Mouse (Mus musculus) forebrain, postnatal 0 days (tissue): ENCODE results near the gene Atg4b. TPM values are rescaled to one million over a fixed set of nuclear protein-coding genes. Genes with fewer than 3 reads are reported as not detected.
A peak's percentile ranks its signal among the peaks of the same experiment; 100 is the strongest.

Experiments
- ATAC-seq: fragments of 200-750 bp; cut with Nextera tagmentation; 2 replicates; pipeline ENCODE4 v1.8.0; 2017; ENCODE audit warnings: mild to moderate bottlenecking, moderate library complexity
- DNase-seq: peaks from one replicate; pipeline ENCODE4 v3.0.0-alpha.2; 2015
- H3K27ac ChIP-seq: fragments of 300-500 bp; sonication (generic); 2 replicates; pipeline ENCODE4 v1.5.1; 2014; ENCODE audit warnings: low read depth, mild to moderate bottlenecking, antibody characterized with exemption, low read length, moderate library complexity, mixed read lengths
- H3K27me3 ChIP-seq: fragments of 300-500 bp; sonication (generic); 2 replicates; pipeline ENCODE4 v1.6.1; 2014; ENCODE audit warnings: mild to moderate bottlenecking, low read length, mixed read lengths; ENCODE audit not compliant: insufficient read depth
- H3K36me3 ChIP-seq: fragments of 300-500 bp; sonication (generic); 2 replicates; pipeline ENCODE4 v1.6.1; 2014; ENCODE audit warnings: mild to moderate bottlenecking, moderate library complexity; ENCODE audit not compliant: insufficient read depth
- H3K4me1 ChIP-seq: fragments of 300-500 bp; sonication (generic); 2 replicates; pipeline ENCODE4 v1.6.1; 2014; ENCODE audit warnings: antibody characterized with exemption; ENCODE audit not compliant: insufficient read depth
- H3K4me2 ChIP-seq: fragments of 300-500 bp; sonication (generic); 2 replicates; pipeline ENCODE4 v1.6.1; 2014; ENCODE audit warnings: low read depth, mild to moderate bottlenecking, moderate library complexity
- H3K4me3 ChIP-seq: fragments of 300-500 bp; sonication (generic); 2 replicates; pipeline ENCODE4 v1.5.1; 2014; ENCODE audit warnings: low read depth, low read length, mixed read lengths
- H3K9ac ChIP-seq: fragments of 300-500 bp; sonication (generic); 2 replicates; pipeline ENCODE4 v1.6.1; 2014; ENCODE audit warnings: mild to moderate bottlenecking
- H3K9me3 ChIP-seq: fragments of 300-500 bp; sonication (generic); 2 replicates; pipeline ENCODE4 v1.6.1; 2016; ENCODE audit warnings: low read length
- CTCF ChIP-seq: sonication (generic); IDR thresholded peaks from 2 replicates; pipeline ENCODE4 v1.5.1; 2016; ENCODE audit warnings: antibody characterized with exemption, control low read depth, low read depth
- WGBS: fragments of 180-500 bp; shearing (Covaris S2); extraction: QIAGEN DNeasy Blood & Tissue Kit; methylation state at CpG from one replicate; pipeline ENCODE4 v1.1.7; 2014; 5-methylcytosine and 5-hydroxymethylcytosine counted together
- polyA plus RNA-seq: library from polyadenylated mRNA; unstranded; fragments of >200 nt; fragmentation: Nextera tagmentation; extraction: Ambion mirVana; gene quantifications from 2 replicates; pipeline ENCODE4 v1.2.1, GENCODE M21; 2015
- total RNA-seq: library from RNA; depleted of rRNA; stranded (reverse); fragments of >200 nt; gene quantifications from 2 replicates; pipeline ENCODE4 v1.2.3, GENCODE M21; 2014

Gene Atg4b
- total and polyA plus RNA-seq, 2 experiments from 2014 or later = 46.0 to 72.6 TPM

- no peak overlapping the region for H3K9ac ChIP-seq
- no peak for ATAC-seq
- no peak overlapping the region for H3K27ac ChIP-seq
- DNase-seq = no peak
- H3K36me3 ChIP-seq = peaks cover 21% of the 10 kb centered on the region; the same call in 1 of the 2 replicates
- TF ChIP-seq CTCF = no peak
- WGBS = 95% methylated on average over 6 of the region's 6 CpGs
- no peaks in the 10 kb centered on the region for H3K9me3 ChIP-seq
- H3K4me3 ChIP-seq = no peak overlapping the region
- H3K4me1 ChIP-seq = no peaks in the 10 kb centered on the region
- no peak overlapping the region for H3K4me2 ChIP-seq
- H3K27me3 ChIP-seq = no peaks in the 10 kb centered on the region
Measured at GRCm38 (mm10) chr1:93767600-93767999, 16.3 kb downstream of the Atg4b start.

- Histone ChIP-seq H3K9me3 (no peaks in the 10 kb centered on the region), H3K27me3 (no peaks in the 10 kb centered on the region), H3K9ac (no peak overlapping the region), H3K4me1 (no peaks in the 10 kb centered on the region), H3K4me2 (no peak overlapping the region), H3K27ac (no peak overlapping the region), H3K4me3 (no peak overlapping the region), H3K36me3 (peaks cover 21% of the 10 kb centered on the region; the same call in 1 of the 2 replicates)
- DNase-seq (no peak), ATAC-seq (no peak)
- WGBS = 96% methylated on average over 3 of the region's 3 CpGs
- TF ChIP-seq CTCF = no peak
Measured at GRCm38 (mm10) chr1:93769901-93770300, 18.6 kb downstream of the Atg4b start.

- peaks cover 53% of the 10 kb centered on the region for H3K36me3 ChIP-seq
- WGBS = 87% methylated on average over 5 of the region's 5 CpGs
- H3K4me1 ChIP-seq = no peaks in the 10 kb centered on the region
- TF ChIP-seq CTCF = no peak
- no peaks in the 10 kb centered on the region for H3K27me3 ChIP-seq
- DNase-seq (no peak), ATAC-seq (no peak)
- no peaks in the 10 kb centered on the region for H3K9me3 ChIP-seq
- H3K4me2 ChIP-seq = no peak overlapping the region
- H3K9ac ChIP-seq = no peak overlapping the region
- H3K27ac ChIP-seq = no peak overlapping the region
- no peak overlapping the region for H3K4me3 ChIP-seq
Measured at GRCm38 (mm10) chr1:93776686-93777085, 25.4 kb downstream of the Atg4b start.

GRCm38 (mm10) chr1:93786912-93787311, 35.6 kb downstream of the Atg4b start:
- no peak for DNase-seq
- ATAC-seq = no peak

GRCm38 (mm10) chr1:93794526-93794925, 43.2 kb downstream of the Atg4b start:
- Histone ChIP-seq H3K9me3 (no peaks in the 10 kb centered on the region), H3K27me3 (no peaks in the 10 kb centered on the region), H3K36me3 (peaks cover 70% of the 10 kb centered on the region), H3K9ac (no peak overlapping the region), H3K4me2 (no peak overlapping the region), H3K4me3 (no peak overlapping the region), H3K27ac (no peak overlapping the region), H3K4me1 (no peaks in the 10 kb centered on the region)
- TF ChIP-seq CTCF = no peak
- ATAC-seq (no peak), DNase-seq (no peak)
- WGBS = 96% methylated on average over 8 of the region's 8 CpGs

More at GRCm38 (mm10) chr1:93786912-93787311, 35.6 kb downstream of the Atg4b start:
- no peak overlapping the region for H3K27ac ChIP-seq
- H3K4me1 ChIP-seq = no peaks in the 10 kb centered on the region
- H3K4me3 ChIP-seq = no peak overlapping the region
- TF ChIP-seq CTCF = no peak
- no peak overlapping the region for H3K4me2 ChIP-seq
- no peak overlapping the region for H3K9ac ChIP-seq
- WGBS = 85% methylated on average over 2 of the region's 2 CpGs
- peaks cover 82% of the 10 kb centered on the region for H3K36me3 ChIP-seq
- H3K9me3 ChIP-seq = no peaks in the 10 kb centered on the region
- H3K27me3 ChIP-seq = no peaks in the 10 kb centered on the region

- no peak for TF ChIP-seq CTCF
- peaks cover 58% of the 10 kb centered on the region for H3K36me3 ChIP-seq
Measured at GRCm38 (mm10) chr1:93795886-93796285, 44.6 kb downstream of the Atg4b start.

GRCm38 (mm10) chr1:93800670-93801503, 49.6 kb downstream of the Atg4b start:
- no peaks in the 10 kb centered on the region for H3K27me3 ChIP-seq
- H3K4me1 ChIP-seq = peaks cover 7% of the 10 kb centered on the region; the same call in 1 of the 2 replicates
- no peak for DNase-seq
- peaks cover 15% of the 10 kb centered on the region for H3K36me3 ChIP-seq
- no peak for TF ChIP-seq CTCF
- peak overlapping the region; percentile 57 for H3K9ac ChIP-seq
- H3K27ac ChIP-seq = peak overlapping the region; percentile 68; the same call in 1 of the 2 replicates
- WGBS = 77% methylated on average over 21 of the region's 21 CpGs
- no peak for ATAC-seq
- H3K4me2 ChIP-seq = peak overlapping the region; percentile 60
- no peaks in the 10 kb centered on the region for H3K9me3 ChIP-seq
- peak overlapping the region; percentile 61 for H3K4me3 ChIP-seq

More at GRCm38 (mm10) chr1:93795886-93796285, 44.6 kb downstream of the Atg4b start:
- DNase-seq = no peak
- Histone ChIP-seq H3K4me2 (no peak overlapping the region), H3K9ac (no peak overlapping the region), H3K4me1 (no peaks in the 10 kb centered on the region), H3K27ac (no peak overlapping the region), H3K9me3 (no peaks in the 10 kb centered on the region), H3K4me3 (no peak overlapping the region), H3K27me3 (no peaks in the 10 kb centered on the region)
- no peak for ATAC-seq
- 78% methylated on average over 8 of the region's 8 CpGs for whole genome bisulfite sequencing
